Mouse (Mus musculus) E14TG2a.4 (cell line): ENCODE data around the gene Enpp4.

ENCODE experiments used
- CTCF ChIP-seq: conservative IDR thresholded peaks from 2 replicates; pipeline ENCODE4 v1.5.1; 2014; ENCODE audit warnings: low read length
- NANOG ChIP-seq: IDR thresholded peaks from 2 replicates; pipeline ENCODE4 v1.6.1; 2014; ENCODE audit warnings: borderline replicate concordance, low read length, mixed read lengths
- POU5F1 ChIP-seq: IDR thresholded peaks from 2 replicates; pipeline ENCODE4 v1.6.1; 2014; ENCODE audit warnings: low read length, borderline replicate concordance

DNA sequence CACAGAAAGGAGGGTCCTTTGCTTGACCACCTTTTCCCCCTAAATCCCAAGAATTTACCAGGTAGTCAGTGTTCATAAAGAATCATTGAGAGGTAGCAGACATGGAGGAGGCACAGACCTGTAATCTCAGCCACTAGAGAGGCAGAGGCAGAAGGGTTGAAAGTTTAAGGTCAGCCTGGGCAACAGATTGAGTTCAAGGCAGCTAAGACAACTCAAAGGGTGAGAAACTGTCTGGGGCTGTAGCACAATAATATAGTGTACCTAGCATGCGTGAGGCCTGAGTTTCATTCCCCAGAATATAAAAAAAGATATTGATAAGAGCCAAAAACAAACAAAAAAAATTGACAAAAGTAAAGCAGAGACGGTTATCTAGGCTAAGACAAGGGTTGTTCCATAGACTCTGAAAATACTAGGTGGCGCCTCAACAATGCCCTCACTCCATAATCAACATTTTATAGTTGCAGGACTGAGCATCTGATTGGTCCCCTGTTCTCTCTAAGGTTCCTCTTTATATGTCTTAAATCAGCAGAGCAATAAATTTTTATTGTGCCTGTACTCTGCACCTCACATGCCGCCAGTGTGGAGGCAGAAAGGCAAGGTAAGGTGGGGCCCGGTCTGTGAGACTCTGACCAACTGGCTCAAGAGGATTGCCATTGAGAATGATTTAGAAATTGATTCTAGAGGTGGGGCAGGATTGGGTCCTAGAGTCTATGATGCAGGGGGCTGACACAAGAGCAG lies 42.7 kb upstream of the Enpp4 start:
- TF ChIP-seq CTCF (no peak), POU5F1 (no peak), NANOG (no peak)
